Mouse (Mus musculus) myocyte (in vitro differentiated cells): Measurements from ENCODE around the gene Sprr3.

Experiments used
- CEBPB ChIP-seq: IDR thresholded peaks from 2 replicates; pipeline ENCODE4 v1.6.1; 2011; ENCODE audit warnings: mild to moderate bottlenecking, moderate library complexity; ENCODE audit not compliant: poor library complexity, insufficient read depth, severe bottlenecking
- MAX ChIP-seq: IDR thresholded peaks from one replicate; pipeline ENCODE4 v1.6.1; 2011; ENCODE audit warnings: low read depth, mild to moderate bottlenecking, control low read depth
- POLR2A ChIP-seq: IDR thresholded peaks from one replicate; pipeline ENCODE4 v1.6.1; 2011; ENCODE audit warnings: low read depth, mild to moderate bottlenecking, control low read depth, moderate library complexity; ENCODE audit not compliant: insufficient read length

GRCm38 (mm10) chr3:92429323-92429722 is 29.2 kb downstream of the Sprr3 start, which contains the start of gene Gm9774:
- TF ChIP-seq MAX (no peak), POLR2A (no peak), CEBPB (no peak)
